Mouse (Mus musculus) effector memory CD4-positive, alpha-beta T cell, adult 5 months (primary cell): ENCODE measurements around the gene Ehbp1. TPM values are rescaled to one million over a fixed set of nuclear protein-coding genes. Genes with fewer than 3 reads are reported as not detected.

Experiments
- polyA plus RNA-seq: library from polyadenylated mRNA; unstranded; fragments of 100-300 nt; shearing (Covaris generic); gene quantifications from one replicate; pipeline ENCODE4 v1.2.1, GENCODE M21; 2017

Gene Ehbp1
- polyA plus RNA-seq = 5.3 TPM

DNA sequence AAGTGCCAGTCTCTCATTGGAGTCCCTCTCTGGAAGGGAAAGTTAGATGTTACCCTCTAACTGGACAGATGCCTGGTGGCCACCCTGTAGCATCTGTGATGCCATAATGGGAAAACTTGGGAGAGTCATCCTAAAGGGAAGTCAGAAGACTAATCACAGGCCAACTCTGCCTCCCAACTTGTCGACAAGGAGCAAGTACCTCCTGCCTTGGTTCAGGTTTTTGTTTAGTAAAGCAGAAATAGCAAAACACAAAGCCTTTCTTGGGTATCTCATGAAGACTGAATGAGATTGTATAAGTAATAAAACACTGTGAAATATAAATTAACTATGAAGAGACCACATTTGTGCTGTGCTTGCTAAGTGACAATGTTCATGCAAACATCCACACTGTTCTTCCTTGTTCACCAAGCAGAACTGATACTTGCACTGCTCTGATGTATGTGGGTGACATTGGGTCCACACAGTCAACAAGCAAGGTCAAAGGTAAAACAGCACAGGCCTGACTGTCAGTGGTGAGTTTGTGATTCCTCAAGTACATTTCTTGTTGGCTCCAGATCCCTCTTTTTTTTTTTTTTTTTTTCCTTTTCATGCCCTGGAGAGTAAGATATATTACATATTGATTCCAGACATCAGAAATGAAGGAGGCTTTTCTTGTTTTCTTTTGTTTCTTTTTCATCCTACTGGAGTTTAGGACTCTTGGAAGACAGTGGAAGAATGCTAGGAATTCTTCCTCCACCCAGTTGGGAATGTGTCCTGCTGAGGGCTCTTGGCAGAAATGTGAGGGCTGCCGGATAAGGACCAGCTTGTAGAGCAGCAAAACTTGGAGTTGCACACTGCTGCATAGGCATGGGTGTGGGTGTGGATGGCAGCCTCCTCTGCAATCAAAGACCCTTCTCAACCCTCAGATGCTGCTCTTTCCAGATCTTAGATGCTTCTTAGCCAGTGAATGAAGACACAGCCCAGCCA, at the start of gene Ehbp1:
Gene Ehbp1 (minus strand): TSS at position 51 of the 966 bp plus-strand sequence.

DNA sequence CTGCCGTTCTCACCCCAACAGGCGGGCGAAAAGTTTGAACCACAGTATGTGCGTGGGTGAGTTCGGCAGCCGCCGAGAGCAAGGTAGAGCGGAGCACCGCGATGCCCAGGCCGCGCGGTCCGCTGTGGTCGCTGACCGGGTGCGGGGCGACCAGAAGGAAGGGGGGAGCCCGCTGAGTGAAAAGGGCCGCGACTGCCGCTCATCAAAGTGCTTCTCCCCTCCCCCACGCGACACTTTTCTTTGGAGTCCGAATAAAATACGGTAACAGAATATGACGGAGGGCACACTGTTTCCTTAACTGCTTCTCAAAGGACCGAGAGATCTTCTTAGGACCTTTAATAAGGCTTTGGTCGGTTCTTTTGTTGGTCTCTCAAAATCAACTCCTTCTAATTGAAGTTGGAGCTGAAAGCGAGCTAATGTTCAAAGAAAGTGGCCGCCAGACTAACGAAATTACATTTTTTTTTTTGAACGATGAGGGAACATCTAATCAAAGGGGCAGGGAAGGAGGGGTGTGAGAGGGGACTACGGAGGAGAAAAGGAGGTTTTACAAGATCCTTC, 339.2 kb downstream of the Ehbp1 start, which contains the start of gene Otx1:
Gene Otx1 (minus strand): TSS at position 115 of the 558 bp plus-strand sequence.

Other genes with a start within 250 kb of the Ehbp1 start
- 0.55 TPM for gene Tmem17, start 169.8 kb upstream of the Ehbp1 start, polyA plus RNA-seq